Mouse (Mus musculus): ENCODE results near the gene Stambpl1.
"Not testable (repeated sequence)": the region's sequence is repeated elsewhere in the genome, so short reads cannot be mapped to it uniquely, and the experiment has no call there.

Stambpl1 gene

GRCm38 (mm10) chr19:34198066-34198465, 6.0 kb downstream of the Stambpl1 start:
- no peak for DNase-seq (ENCODE audit: low read depth)

GRCm38 (mm10) chr19:34198901-34199300, 6.9 kb downstream of the Stambpl1 start:
- no peak for DNase-seq (ENCODE audit: low read depth)

- no peak for DNase-seq (ENCODE audit: low read depth)
These were observed 7.5 kb downstream of the Stambpl1 start for GRCm38 (mm10) chr19:34199488-34199887.

GRCm38 (mm10) chr19:34202668-34203067, 10.6 kb downstream of the Stambpl1 start:
- DNase-seq (ENCODE audit: low read depth) = no peak

GRCm38 (mm10) chr19:34206128-34206527, 14.1 kb downstream of the Stambpl1 start:
- not testable (repeated sequence) for DNase-seq (ENCODE audit: low read depth)

GRCm38 (mm10) chr19:34206760-34207440, 14.9 kb downstream of the Stambpl1 start:
- no peak for DNase-seq (ENCODE audit: low read depth)

- DNase-seq (ENCODE audit: low read depth) = no peak
These were observed 17.0 kb downstream of the Stambpl1 start for GRCm38 (mm10) chr19:34209031-34209430.

GRCm38 (mm10) chr19:34209930-34210581, 18.0 kb downstream of the Stambpl1 start:
- no peak for DNase-seq (ENCODE audit: low read depth)

GRCm38 (mm10) chr19:34210841-34211240, 18.8 kb downstream of the Stambpl1 start:
- DNase-seq (ENCODE audit: low read depth) = no peak

GRCm38 (mm10) chr19:34212489-34213250, 20.6 kb downstream of the Stambpl1 start:
- DNase-seq (ENCODE audit: low read depth) = no peak

GRCm38 (mm10) chr19:34213251-34213645, 21.2 kb downstream of the Stambpl1 start:
- no peak for DNase-seq (ENCODE audit: low read depth)

GRCm38 (mm10) chr19:34214136-34214535, 22.1 kb downstream of the Stambpl1 start:
- DNase-seq (ENCODE audit: low read depth) = no peak

GRCm38 (mm10) chr19:34216956-34217355, 24.9 kb downstream of the Stambpl1 start:
- DNase-seq (ENCODE audit: low read depth) = no peak

GRCm38 (mm10) chr19:34217761-34218160, 25.7 kb downstream of the Stambpl1 start:
- DNase-seq (ENCODE audit: low read depth) = no peak

GRCm38 (mm10) chr19:34219260-34219968, 27.4 kb downstream of the Stambpl1 start:
- no peak for DNase-seq (ENCODE audit: low read depth)

- no peak for DNase-seq (ENCODE audit: low read depth)
These were observed 28.8 kb downstream of the Stambpl1 start for GRCm38 (mm10) chr19:34220732-34221380.

- DNase-seq (ENCODE audit: low read depth) = no peak
These were observed 30.8 kb downstream of the Stambpl1 start for GRCm38 (mm10) chr19:34222805-34223204.

- DNase-seq (ENCODE audit: low read depth) = no peak
These were observed 39.6 kb downstream of the Stambpl1 start for GRCm38 (mm10) chr19:34231596-34231995.

- DNase-seq (ENCODE audit: low read depth) = no peak
These were observed 40.3 kb downstream of the Stambpl1 start for GRCm38 (mm10) chr19:34232326-34232725.

- no peak for DNase-seq (ENCODE audit: low read depth)
These were observed 41.9 kb downstream of the Stambpl1 start for GRCm38 (mm10) chr19:34233944-34234343.

- no peak for DNase-seq (ENCODE audit: low read depth)
These were observed 44.0 kb downstream of the Stambpl1 start for GRCm38 (mm10) chr19:34236049-34236448.

GRCm38 (mm10) chr19:34237746-34238145, 45.7 kb downstream of the Stambpl1 start:
- DNase-seq (ENCODE audit: low read depth) = no peak
